Mouse (Mus musculus) CD8-positive naive resting alpha-beta T cell, adult 2 months (primary cell): Measurements from ENCODE around the gene Tacc3.

Experiments
- DNase-seq, 2 experiments: peaks; one replicate each; pipeline ENCODE4 v3.0.0; 2022; ENCODE audit warnings: low read depth in 2 of 2, low spot score in 2 of 2

The Tacc3 gene

GRCm38 (mm10) chr5:33722266-33723018 is 64.5 kb downstream of the Tacc3 start:
- DNase-seq: no peak

GRCm38 (mm10) chr5:33723019-33723640 is 65.2 kb downstream of the Tacc3 start:
- DNase-seq: no peak

- no peak for DNase-seq
These were observed 65.9 kb downstream of the Tacc3 start for GRCm38 (mm10) chr5:33723641-33724465.

- DNase-seq: no peak
These were observed 68.2 kb downstream of the Tacc3 start for GRCm38 (mm10) chr5:33726081-33726647.

GRCm38 (mm10) chr5:33726891-33727290 is 69.0 kb downstream of the Tacc3 start:
- no peak for DNase-seq
